In the genomic region with DNA sequence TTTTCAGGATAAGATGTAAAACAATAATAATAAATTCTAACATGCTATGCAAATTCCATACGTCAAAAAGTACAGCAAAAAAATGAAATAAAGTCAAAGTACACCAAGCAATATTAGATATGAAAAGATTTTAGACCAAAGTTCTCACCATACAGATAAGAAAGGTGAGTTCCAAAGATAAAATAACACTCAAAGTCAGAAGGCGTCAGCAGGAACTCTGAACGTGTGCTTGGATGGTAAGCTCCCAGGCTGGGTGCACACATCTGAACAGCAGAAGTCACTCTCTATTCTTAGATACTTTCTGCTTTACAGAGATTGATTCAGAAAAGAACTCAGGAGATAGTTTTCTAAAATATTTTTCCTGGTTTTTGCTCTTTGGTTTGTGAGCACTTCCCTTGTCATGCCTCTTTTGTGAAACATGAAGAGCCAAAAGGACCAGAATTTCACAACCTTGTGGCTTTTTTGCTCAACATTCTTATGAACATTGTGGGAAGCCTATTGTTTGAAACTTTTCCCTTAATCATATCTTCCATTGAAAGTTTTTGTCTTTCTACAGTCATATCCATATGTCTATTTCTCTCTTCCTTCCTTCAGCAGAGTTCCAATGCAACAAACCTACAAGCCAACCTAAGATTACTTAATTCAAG, we compare ENCODE assay signal across 10 mouse cellular contexts.
"Had no signal": no experiment of that assay in that cellular context is flagged by ENCODE, and none has a peak within 500 bp of the region (broad histone marks: within the 10 kb centered on the region; RNA-seq: fewer than 3 reads in every experiment).

No protein-coding gene starts in this region.

- H3K9me3 ChIP-seq: kidney, embryonic 15.5 days; limb, embryonic 12.5 days; liver, embryonic 15.5 days; megakaryocyte, embryonic 14.5 days; midbrain, embryonic 15.5 days had no signal

- H3K36me3 ChIP-seq: kidney, embryonic 15.5 days; limb, embryonic 12.5 days; liver, embryonic 15.5 days; midbrain, embryonic 15.5 days had no signal

- H3K9ac ChIP-seq: kidney, embryonic 15.5 days; limb, embryonic 12.5 days; liver, embryonic 15.5 days; midbrain, embryonic 15.5 days had no signal

- H3K4me1 ChIP-seq: kidney, embryonic 15.5 days; limb, embryonic 12.5 days; liver, embryonic 15.5 days; midbrain, embryonic 15.5 days had no signal

- ATAC-seq: lung, postnatal 0 days had no signal

- H3K27me3 ChIP-seq: kidney, embryonic 15.5 days; limb, embryonic 12.5 days; liver, embryonic 15.5 days; megakaryocyte, embryonic 14.5 days; midbrain, embryonic 15.5 days had no signal

- H3K4me2 ChIP-seq: kidney, embryonic 15.5 days; limb, embryonic 12.5 days; liver, embryonic 15.5 days; midbrain, embryonic 11.5 days; midbrain, embryonic 15.5 days had no signal

- H3K4me3 ChIP-seq: kidney, embryonic 15.5 days; limb, embryonic 12.5 days; liver, embryonic 15.5 days; megakaryocyte, embryonic 14.5 days; midbrain, embryonic 15.5 days had no signal

- H3K27ac ChIP-seq: kidney, embryonic 15.5 days; limb, embryonic 12.5 days; liver, embryonic 15.5 days; midbrain, embryonic 15.5 days had no signal

- DNase-seq: layer of hippocampus, adult 9-11 months; lung, adult 2 months; right cerebral cortex, postnatal 25 days had no signal
